Mouse (Mus musculus) heart, adult 11 months (tissue): ENCODE data around the gene Gas2l2.

Experiments used
- DNase-seq: peaks from one replicate; pipeline ENCODE4 v3.0.0; 2022

Gas2l2 gene

DNA sequence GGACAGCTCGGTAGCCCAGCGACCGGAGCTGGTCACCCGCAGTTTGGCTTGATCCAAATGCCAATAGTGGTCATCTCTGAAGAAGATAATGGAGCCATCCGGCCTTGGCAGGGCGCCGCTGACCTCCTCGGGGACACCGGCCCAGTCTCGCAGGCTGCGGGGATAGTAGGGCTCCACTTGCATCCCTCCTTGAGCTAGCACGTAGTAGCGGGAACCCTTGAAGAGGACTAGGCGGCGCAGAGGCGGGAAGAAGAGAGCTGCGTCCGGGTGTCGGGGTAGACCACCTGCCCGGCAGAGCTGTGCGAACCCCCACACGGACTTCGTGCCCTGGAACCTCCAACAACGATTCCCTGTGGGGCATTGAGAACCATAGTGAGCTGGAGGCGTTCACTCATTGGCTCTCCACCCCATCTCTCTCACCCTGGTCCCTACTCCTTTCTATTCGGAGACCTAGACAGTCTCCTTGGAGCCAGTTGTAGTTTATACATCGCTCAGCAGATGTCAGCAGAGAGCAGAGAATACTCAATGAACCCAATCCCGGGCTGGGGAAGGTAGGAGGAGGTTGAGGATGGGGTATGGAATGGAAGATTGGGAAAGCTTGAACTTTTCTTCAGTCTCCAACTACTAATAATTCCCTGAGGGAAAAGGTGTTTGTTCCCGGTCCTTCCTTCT, 13.5 kb upstream of the Gas2l2 start:
- peak; percentile 96 for DNase-seq

DNA sequence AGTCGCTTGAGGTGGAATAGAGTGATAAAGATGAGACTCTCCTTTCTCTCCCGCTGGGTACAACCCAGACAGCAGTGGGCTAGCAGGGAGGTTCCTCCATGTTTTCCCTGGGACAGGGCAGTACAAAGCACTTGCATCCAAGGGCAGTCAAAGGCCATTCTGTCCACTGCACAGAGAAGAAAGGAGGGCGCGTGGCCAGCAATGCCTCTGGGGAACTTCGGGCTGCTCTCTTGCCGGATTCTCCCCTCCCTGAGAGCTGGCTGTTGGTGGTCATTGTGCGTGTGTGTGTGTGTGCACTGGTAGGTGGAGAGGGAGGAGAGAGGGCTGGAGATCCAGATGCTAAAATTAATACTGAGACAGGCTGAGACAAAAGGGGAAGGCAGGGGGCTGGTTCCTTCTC, 12.0 kb upstream of the Gas2l2 start:
- DNase-seq: peak; percentile 98

DNA sequence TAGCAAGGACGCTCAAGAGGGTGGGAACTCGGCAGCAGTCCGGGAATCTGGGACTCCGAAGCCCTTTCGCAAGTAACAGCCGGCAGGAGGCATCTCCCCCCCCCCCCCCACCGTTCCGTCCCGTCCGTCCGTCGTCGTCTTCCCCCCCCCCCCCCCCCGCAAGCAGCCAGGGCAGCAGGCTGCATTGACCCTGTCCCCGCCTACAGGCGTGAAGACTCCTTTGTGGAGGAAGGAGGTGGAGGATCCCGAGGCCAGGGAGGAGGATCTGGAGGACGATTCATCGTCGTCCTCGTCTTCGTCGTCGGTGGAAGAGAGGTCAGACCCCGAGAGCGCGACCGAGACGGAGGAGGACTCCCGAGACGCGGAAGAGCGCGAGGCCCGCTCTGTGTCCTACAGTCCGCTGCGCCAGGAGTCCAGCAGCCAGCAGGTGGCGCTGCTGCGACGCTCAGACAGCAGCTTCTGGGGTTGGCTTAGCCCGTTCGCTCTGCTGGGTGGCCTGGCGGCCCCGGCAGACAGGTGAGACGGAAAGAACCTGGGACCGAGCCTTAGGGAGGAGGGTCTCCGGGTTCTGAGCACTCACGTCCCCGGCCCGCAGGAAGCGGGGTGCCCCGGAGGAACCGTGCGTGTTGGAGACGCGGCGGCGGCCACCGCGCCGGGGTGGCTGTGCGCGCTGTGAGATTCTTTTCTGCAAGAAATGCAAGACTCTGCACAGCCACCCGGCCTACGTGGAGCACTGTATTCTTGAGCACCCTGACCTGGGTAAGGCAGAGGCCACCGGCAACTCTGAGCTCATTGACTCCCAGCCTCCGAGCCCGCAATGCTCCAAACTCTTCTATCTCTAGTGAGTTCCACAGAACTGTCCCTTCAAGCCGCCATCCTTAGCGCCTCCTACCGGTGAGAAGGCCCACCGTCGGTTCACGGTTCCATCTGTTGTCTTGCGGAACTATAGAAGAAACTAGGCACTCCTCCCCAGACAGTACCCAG, 11.1 kb upstream of the Gas2l2 start:
- DNase-seq: peak; percentile 98

DNA sequence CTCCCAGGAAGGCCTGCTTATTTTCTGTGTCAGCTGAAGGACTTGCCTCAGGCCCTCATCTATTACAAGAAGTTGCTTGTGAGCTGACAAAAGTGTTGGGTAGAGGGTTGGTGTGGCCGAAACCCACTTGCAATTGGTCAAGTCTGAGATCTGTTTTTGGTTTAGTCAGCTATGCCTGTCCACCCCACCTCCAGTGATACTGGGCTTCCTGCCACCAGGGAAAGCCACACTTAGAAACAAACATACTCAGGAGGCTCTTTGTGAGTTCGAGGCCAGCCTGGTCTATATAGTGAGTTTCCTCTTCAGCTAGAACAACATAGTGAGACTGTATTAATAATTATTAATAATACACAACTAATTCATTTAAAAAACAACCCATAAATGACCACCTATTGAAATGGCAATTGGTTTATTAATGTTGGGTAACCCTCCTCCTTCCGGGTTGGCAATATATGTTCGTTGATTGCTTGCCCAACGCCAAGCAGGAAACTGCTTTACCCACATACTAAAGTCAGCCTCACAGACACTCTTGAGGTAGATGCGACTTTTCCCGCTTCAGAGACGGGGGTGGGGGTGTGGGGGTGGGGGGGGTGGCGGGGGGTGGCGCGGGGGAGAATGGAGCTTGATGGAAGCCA, 10.3 kb upstream of the Gas2l2 start:
- DNase-seq: no peak

DNA sequence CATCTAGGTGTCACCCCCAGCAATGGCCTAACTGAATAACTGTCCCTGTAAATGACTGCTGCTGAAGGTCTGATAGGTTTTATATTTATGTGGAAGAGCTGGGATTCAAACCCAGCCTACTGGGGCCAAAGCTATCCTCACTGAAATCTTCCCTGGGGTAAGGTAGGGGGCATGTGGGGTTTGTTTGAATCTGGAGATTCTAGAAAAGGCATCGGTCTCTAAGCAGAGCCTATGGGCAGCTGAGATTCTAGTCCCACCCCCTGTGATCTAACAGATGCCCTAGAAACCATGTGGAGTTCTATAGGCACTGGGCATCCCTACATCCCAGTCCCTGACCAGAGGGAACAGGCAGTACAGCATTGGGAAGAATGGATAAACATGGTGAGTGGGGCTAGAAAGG, 8.1 kb upstream of the Gas2l2 start, which contains the start of gene 1700020L24Rik:
Gene 1700020L24Rik (plus strand): TSS at position 301 of the 400 bp plus-strand sequence.
- DNase-seq: no peak

DNA sequence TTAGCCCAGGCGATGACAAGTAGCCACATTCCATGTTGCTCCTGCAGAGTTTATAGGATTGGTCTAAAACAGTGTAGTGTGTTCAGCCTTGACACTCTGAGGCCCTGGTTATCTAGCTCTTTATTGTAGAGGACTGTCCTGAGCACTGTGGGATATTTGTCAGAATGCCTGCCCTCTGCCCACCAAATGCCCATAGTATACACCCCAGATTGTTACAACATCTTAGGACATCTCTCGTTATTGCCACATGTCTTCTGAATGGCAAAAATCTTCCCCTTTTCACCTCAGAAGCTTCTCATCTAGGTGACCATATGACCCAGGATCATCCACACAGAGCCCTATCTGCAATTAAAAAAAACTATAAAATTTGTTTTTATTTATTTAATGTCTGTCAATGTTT, 3.3 kb upstream of the Gas2l2 start:
- DNase-seq: no peak

DNA sequence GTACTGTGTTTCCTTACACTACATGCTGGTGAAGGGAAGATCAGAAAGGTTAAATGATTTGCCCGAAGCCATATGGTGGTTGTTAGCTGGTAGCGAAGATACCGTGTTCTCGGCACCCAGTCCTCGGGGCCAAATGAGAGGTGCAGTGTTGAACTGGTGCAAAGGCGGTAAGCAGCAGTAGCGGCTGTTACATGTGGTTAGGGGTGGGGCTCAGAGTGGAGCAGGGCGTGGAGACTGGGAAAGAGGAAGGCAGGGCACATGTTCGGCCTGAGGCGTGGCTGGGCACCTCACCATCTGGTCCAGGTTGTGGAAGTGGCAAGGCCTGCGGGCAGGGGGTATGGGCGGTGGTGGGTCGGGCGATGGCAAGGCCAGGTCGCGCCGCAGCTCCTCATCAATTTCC, 2.3 kb downstream of the Gas2l2 start:
- DNase-seq: peak; percentile 68

DNA sequence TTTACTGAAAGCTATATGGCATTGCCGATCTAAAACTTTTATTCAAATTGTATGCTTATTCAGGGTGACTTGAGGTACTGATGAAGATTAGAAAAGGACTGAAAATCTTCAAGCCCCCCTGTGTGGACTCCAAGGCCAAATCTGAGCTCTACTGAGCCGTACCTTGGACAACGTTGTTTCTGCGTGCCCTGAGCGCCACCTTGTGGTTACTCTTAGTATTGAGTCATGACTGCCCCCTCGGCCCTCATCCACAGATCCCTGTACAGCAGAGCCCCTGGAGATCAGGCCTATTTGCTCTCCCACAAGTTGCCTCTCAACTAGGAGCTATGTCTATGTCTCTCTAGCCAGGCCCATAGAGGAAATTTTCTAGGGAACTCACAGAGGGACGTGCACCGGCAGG, 4.6 kb downstream of the Gas2l2 start:
- peak; percentile 92 for DNase-seq

DNA sequence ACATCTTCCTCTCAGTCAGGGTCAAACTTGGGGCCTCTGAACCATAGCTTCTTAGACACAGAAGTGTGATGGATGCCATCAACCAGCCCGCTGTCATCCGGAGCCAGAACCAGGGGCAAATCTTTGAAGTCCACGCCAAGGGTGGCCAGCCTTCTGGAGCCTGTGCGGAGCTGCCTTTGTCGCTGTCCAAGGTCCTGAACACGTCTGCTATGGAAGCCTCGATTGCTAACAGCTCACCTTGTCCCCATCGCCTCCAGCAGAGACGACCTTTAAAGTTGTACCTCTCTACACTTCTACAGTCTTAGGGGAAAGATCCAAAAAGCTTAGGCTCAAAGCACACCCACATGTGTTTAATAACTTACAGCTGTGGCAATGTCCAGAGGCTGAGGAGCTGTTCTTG, 8.0 kb downstream of the Gas2l2 start:
- DNase-seq: peak; percentile 85

DNA sequence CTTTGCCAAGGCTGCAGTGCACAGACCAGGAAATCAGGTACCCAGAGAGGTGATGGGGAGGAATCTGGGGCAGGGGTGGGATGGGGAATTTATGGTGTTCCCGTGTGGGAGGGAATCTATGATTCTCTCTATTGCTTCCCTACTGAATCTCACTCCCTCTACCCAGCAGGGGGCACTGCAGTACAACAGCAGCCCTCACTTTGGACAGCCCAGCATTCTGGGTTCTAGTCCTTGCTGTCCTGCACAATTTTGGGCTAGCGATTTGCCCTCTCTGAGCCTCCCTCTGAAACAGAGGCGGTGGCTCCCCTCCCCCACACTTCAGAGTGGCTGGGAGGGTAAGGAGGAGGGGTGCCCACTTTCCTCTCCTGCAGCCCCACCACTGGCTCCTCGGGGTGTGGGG, 8.9 kb downstream of the Gas2l2 start:
- peak; percentile 82 for DNase-seq

DNA sequence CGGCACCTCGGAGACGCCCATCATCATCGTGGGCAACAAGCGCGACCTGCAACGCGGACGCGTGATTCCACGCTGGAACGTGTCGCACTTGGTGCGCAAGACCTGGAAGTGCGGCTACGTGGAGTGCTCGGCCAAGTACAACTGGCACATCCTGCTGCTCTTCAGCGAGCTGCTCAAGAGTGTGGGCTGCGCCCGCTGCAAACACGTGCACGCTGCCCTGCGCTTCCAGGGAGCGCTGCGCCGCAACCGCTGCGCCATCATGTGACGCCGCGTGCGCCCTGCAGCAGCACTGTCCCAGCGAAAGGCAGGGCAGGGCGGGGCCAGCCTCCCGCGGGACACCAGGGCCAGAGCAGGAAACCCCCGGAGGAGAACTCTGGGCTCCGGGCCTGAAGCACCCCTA, 10.7 kb downstream of the Gas2l2 start:
- DNase-seq: peak; percentile 82

DNA sequence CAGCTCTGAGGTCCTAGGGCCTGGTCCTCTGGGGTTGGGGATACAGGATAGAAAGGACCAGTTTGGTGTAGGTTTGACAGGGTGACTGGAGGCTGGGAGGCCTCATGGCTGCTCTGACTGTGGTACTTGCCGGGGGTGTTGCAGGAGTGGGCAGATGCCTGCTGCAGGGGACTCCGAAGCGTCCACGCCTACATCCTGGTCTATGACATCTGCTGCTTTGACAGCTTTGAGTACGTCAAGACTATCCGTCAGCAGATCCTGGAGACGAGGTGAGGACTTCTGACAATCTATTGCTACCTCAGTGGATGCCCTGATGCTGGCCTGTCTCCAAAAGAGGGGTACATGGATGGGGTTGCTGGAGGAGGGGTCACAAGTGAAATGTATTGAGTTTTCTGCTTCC, 11.5 kb downstream of the Gas2l2 start:
- peak; percentile 55 for DNase-seq

DNA sequence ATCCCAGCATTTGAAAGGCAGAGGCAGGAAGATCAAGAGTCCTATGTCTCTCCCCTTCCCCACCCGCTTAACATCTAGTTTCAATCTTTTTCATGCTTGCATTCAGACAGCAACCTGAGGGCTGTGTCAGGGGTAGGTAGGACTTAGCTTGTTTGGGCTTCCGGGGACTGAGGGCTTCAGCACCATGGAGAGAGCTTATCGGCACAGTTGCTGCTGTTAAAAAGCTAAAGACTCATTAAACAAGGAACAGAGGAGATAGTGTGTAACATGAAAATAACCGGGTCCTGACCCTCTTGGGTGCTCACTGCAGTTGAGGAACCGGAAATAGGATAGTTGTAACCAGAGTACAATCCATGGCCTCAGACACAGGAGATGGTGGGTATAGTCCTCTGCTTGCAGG, 12.2 kb downstream of the Gas2l2 start:
- DNase-seq: peak; percentile 85

DNA sequence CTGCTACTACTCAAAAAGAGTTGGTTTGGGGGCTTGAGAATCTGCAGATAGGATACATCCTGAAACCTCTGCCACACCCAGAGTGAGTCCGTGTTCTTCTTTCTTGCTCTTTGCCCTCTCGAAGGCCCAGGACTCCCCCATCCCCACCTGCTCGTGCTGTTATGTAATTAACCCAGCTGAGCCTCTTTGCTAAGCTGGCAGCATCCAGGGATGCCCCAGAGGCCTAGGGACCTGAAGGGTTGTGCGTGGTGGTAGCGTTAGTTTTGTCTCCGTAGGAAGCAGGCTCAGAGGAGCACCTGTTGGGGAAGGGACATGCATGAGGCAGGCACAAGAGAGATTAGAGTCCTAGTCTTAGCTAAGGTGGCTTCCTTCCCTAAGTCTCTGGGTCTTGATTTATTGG, 18.7 kb downstream of the Gas2l2 start:
- no peak for DNase-seq

DNA sequence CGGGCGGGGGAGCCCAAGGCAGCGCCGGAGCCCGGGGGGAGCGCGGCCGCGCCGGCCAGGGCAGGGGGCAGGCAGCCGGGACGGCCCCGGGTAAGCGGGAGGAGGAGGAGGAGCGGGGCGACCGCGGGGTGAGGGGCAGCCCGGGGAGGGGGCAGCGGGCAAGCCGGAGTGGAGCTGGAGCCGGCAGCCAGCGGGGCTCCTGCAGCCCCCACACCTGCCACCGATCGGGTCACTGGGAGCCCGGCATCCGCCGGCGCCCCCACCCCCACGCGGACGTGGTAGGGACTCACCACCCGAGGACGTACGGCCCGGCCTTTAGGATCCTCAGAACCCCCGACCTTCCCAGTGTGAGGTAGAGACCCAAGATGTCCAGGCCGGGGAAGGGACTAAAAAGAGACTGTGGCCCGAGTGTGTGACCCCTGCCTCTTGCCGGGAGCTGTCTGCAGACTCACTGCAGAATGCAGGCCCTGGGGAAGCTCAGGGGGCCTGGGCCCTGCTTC, 19.4 kb downstream of the Gas2l2 start:
- no peak for DNase-seq

DNA sequence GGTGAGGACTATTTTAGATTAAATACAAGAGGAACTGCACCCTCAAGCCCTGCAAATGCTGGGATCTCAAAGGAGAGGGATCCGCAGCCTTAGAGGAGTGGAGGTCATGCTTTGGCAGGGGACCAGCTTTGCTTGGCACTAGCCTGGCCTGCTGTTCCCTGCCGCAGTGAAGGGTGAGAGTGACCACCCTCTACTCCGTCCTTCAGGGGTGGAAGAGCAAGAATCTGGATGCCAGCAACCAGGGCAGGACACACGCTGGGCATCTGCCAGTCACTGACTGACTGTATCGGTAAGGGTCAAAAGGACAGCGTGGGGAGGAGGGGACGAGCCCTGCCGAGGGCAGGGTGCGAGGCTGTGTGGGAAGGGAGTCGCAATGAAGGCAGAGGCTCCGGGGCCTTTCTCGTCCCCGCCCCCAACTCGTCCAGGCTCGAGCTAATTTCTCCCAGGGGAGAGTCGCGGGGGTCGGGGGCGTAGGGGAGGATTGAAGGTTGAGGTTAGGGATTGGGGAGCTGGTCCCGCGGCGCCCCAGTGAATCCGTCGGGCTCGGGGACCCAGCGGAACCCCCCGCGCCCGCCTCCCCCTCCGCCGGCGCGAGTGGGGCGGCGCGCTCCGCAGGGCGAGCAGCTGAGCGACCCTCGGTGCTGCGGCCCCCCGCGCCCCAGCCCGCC, 20.0 kb downstream of the Gas2l2 start, which contains the start of gene Rasl10b:
Gene Rasl10b (plus strand): TSS at position 51 of the 668 bp plus-strand sequence.
- peak; percentile 95 for DNase-seq

DNA sequence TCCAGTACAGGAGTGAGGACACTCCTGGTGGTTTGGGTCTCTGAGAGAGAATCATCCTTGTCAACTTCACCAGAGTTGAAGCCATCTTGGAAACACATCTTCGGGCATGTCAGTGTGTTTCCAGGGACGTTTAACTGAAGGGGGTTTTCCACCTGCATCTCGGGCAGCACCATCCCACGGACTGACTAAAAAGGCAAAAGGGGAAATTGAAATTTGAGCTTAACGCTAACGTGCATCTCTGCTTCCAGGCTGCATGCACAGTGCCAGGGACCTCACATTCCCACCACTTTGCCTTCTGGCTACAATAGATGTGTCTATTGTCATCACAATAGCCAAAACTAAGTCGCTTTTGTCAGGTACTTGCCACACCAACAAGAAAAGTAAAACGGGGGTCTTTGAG, 21.0 kb downstream of the Gas2l2 start:
- no peak for DNase-seq

DNA sequence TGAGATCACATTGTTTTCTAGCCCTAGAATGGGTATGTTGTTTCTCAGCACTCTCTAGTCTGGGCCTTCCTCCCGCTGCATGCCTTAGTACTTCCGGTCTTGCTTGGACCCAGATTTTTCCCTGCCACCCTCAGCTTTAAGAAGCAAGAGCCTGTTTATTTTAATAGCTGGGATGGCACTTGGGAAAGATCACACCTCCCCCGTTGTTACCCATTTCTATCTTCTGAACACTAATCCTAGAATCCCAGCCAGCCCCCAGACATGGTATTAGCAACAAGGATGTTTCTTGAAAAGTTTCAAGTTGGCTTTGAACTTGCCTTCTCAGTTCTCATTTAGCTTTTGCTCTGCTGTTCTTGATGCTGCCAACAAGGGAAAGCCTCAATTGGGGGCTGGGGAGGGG, 22.9 kb downstream of the Gas2l2 start:
- DNase-seq: no peak

DNA sequence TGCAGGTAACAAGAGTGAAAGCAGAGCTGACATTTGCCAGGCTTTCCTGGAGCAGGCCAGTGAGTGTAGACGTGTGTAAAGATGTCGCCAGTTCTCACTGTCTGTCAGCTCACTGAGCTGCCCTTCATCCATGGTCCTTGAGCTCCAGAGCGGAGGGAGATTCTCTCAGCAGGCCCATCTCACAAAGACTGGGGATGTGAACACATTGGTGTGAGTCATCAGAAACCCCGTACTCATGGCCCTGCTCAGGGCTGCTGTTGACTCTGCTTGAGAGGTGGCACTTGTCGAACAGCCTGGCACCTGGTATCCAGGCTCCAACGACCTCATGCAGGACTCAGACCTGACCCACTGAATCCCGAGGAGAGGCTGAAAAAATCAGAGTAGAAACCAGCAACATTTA, 25.5 kb downstream of the Gas2l2 start:
- peak; percentile 83 for DNase-seq

DNA sequence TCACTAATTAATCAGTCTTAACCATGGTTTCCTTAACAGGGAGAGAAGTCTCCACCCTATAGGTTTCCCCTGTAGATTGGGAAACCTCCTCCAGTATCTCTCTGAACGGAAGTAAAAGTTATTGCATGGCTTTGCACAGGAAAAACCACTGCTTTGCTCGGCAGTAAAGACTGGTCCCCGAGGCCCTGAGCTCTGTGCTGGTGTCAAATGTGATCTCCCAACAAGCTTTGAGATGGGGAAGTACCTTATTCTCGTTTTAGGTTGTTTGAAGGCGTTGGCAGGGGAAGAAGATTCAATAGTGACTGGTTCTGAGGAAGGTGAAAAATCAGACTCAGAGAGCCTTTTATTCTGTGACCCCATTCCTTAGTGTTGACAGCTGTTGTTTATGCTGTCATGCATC, 30.5 kb downstream of the Gas2l2 start:
- no peak for DNase-seq

DNA sequence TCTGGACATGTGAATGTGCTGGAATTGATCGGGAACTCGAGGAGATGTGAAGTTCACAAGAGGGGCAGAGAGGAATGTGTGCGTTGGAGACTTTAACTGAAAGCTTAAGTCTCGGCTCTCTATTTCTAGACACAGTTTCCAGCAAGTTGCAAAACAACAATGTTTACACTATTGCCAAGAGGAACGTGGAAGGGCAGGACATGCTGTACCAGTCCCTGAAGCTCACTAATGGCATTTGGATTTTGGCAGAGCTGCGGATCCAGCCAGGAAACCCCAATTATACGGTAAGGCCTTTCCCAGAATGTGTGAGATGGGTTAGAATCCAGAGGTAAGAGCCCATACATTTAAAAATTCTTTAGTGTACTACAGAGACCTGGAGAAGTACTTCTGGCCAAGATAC, 31.6 kb downstream of the Gas2l2 start:
- peak; percentile 87 for DNase-seq

DNA sequence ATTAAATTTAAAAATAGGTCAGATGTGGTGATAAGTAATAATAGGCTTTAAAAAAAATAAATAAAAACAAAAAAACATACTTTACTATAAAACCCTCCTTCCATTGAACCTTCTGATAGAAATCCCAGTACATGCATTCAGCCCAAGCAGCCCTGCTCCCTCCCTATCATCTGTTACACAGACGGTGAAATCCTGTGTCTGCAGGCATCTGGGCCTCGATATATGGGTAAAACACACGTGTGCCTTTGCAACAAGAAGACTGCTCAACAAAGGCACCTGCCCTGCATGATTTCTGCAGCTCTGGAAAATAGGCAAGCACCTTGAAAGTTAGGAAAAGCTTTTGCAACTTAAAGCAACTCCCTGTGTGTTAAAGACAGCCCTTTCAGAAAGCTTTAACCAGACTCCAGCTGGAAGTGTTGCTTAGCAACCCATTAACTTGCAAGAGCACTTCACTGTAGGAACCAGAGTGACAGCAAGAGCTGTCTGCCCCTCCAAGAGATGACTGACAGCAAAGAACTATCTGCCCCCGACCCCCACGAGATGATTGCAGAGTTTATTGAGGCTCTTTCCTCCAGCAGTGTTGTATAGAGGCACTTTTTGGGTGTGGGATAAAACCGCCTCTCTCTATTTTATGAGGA, 34.3 kb downstream of the Gas2l2 start:
- DNase-seq: no peak
